Mouse (Mus musculus): ENCODE results near the gene Rbm47. TPM values are rescaled to one million over a fixed set of nuclear protein-coding genes. Genes with fewer than 3 reads are reported as not detected.

The Rbm47 gene
- total RNA-seq, 2 experiments from 2014 or later, result 1.5 to 5.4 TPM

- DNase-seq (ENCODE audit: low spot score in 2 of 2), result no peak
These were observed 204.9 kb downstream of the Rbm47 start for GRCm38 (mm10) chr5:65968004-65968403.

DNA sequence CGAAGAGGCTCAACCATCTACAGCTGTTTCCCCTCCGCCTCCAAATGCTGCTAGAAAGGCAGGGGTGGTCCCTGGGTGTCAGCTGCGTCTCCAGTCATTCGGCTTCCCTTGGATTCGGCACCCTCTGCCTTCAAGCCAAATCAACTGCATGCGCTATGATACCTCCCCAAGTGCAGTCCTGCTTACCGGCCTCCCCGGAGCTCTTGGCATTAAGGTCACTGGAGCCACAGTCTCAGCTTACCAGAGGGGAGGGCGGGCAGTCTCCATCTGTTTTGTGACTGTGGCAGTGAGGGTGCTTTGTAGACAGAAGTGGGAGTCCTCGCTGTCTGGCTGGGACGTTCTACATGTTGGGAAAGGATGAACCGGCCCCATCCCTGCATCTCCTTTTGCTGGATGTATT, 205.8 kb downstream of the Rbm47 start:
- no peak for DNase-seq (ENCODE audit: low spot score in 2 of 2)

Small RNA genes within 50 kb of the gene (microRNA-seq; reads per million reads assigned to microRNA genes)
- 0 reads per million in 2 experiments for gene Gm25952

Other genes with a start within 250 kb of the Rbm47 start
- not detected for gene Chrna9, start 238.2 kb downstream of the Rbm47 start, total RNA-seq (2021)
- gene 9130230L23Rik, start 168.8 kb downstream of the Rbm47 start, total RNA-seq (2021), result under 1 TPM in 1 of 2 experiments, not detected in 1; 0.23 TPM
- 10 to 100 TPM in 1 of 2 experiments, 1 to 10 TPM in 1; 8.8 to 10.2 TPM for gene Nsun7, start 86.8 kb upstream of the Rbm47 start, total RNA-seq (2021)